Mouse (Mus musculus): Measurements from ENCODE around the gene Ccser1. TPM values are rescaled to one million over a fixed set of nuclear protein-coding genes. Genes with fewer than 3 reads are reported as not detected.

Ccser1 gene
- total RNA-seq, 2 experiments from 2014 or later, result 1.6 to 1.8 TPM

DNA sequence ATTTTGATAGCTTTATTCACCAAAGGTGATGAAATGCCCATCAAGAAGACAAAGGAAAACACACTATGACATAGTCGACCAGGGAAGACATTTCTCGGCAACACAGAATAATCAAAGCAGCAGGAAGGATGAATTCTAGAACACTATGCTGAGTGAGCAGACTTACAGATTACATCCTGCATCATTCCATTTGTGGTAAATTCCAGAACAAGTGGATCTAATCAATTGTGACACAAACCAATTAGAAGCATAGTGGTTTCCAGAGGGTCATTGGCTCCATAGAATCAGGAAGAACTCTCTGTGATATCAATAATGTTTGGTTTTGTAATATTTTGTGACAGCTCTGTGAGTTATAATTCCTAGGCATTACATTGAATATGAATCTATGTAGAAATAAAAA lies 875.2 kb downstream of the Ccser1 start:
- no peak for DNase-seq

DNA sequence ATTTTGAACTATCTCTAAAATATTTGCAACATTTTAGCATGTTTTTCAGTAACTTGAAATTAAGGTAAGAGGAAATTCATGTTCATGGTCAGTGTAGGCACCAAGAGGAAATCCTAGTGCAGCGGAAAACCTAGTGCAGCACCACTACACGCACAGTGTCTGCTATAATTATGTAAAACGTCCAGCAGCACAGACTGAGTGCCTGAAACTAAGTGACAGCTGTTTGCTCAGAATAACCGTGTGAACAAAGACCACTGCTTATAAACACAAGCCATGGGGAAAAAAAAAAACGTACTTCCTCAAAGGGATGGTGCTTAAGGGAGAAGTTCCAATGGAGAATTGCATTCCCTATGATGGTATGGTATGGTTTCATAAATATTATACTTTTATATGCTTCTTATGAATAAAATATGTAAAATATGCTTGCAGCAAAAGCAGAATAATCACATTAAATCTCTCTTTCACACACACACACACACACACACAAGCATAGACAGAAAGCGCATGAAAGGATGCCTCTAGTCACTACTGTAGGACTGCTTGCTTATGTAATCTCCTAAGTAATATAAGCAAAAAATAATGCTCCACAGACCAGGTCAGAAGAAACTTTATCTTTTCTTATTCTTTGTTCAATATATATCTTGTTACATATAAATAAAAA lies 886.4 kb downstream of the Ccser1 start:
- no peak for DNase-seq

DNA sequence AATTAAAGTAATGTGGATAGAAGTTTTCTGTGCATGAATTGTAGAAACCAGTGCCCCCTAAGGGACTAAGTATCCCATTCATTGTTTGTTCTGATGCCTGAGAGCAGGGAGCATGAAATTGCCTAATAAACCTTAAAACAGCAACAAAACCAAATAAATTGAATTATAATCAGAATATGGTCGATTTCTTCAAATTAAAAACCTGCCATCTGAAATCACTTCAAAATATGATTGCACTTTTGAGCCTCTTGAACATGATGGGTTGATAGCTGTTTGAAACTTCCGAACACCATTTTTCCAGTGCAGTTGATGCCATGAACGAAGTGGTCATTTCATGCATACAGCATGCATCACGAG lies 886.9 kb downstream of the Ccser1 start:
- no peak for DNase-seq

DNA sequence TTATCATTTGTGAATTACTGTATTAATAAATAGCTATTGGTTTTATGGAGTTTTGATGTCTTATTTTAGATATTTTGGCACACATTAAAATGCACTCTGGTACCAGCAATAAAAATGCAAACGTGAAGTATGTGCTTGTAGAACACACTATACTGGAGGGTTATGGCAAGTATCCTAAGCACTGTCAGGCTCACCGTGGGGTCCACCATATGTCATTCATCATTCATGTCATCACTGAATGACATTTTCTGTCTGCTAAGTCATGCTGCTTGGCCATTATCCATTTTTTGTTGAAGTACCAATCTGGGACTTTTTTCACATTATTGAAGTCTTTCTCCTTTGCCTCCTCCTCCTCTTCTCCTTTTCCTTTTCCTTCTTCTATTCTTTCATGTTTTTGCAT lies 925.3 kb downstream of the Ccser1 start:
- no peak for DNase-seq

DNA sequence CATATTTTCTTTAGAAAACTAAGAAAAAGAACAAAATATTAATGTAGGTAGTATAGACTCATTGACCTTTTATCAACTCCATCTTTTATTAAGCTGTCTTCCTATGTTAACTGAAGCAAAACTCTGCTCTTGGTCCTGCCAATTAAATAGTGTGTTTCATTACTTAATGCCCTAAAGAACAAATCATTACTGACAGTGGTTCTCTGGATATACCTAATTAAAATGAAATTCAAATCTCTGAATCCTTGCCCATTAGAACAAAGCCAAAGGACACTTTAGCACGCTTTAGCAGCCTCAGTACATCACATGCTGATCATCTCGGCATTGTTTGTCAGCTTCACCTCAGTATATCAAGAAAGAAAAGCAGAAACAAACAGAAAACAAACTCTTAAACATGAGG lies 952.4 kb downstream of the Ccser1 start:
- no peak for DNase-seq

DNA sequence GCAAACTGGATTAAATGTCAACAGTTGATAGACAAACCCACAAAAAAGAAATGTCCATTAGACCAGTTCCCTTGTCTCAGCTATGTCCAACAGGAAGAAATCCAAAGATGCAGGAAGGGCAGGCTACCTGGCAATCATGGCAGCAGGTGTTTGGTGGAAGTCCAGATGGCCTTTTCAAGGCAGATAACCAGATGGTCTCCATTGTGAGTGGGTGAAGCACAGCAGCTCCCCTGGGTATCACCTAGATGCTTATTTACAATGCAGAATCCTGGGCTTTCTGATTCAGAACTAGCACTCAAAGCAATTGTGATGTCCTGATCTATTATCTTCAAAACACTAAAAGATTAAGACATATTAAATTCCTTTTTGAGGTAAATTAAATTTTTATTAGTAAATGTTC lies 980.2 kb downstream of the Ccser1 start:
- no peak for DNase-seq

DNA sequence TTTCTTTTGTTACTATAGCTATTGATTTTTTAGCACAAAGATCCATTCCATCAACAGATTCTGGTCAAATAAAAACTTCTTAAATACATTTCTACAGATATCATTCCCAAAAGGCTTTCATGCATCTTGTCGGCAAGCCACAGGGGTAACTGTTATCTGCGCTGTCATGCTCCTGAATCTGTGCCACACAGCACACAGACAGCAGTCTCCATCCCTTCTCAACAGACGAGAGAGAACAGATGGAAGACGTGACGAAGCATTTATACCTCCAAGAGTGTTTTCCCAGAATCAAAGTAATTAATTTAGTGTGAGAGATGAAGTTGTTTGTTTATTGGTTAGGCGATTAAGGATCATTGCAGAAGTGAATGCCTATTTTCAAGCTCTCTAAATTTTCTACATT lies 982.5 kb downstream of the Ccser1 start:
- no peak for DNase-seq

DNA sequence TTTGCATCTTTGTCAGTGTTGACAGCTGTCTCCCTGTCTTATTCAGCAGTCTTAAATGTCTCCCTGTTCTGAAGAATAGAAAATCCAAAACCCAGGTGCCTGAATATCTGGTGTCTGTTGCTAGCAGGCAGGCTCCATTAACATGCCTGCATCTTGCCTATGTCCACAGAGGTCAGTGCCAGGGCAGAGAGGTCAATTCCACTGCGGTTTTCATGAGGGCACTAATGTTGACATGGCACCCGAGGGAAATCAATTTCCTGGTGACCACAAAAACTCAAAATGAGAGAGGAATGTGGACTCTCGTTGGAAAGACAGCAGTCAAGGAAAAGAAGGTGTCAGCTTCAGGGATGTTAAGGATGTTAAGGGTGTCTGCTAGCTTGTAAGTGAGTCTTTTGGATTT lies 983.7 kb downstream of the Ccser1 start:
- no peak for DNase-seq

DNA sequence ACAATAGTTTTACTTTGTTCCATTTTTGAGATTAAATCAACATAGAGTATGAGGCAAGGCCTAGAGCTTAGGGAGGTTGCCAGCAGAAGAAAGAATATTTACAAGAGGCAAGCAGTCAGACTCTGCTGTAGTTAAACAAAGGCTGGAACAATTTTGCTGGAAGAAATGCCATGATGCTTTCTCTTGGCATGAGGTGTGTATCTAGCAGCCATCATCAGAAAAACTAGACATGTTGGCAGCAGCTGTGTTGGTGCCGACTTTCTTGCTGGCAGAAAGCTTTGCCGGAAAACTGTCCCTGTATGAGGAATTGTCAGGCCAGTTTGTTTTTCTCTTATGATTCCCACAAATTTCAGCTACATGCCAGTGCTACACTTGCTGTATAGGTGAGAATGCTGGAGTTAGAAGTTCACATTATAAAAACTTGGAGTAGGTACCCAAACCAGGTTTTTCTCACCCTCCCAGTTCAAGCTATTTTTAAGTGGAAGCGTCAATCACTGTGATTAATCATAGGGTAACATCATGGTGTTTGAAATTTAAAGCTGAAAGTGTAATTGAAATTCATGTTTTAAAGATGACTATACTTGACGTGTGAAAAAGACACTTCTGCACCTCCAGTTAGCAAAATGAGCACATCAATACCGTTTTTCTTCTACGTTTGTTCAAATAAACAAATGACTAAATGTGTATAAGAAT lies 1016.5 kb downstream of the Ccser1 start:
- DNase-seq, result no peak

DNA sequence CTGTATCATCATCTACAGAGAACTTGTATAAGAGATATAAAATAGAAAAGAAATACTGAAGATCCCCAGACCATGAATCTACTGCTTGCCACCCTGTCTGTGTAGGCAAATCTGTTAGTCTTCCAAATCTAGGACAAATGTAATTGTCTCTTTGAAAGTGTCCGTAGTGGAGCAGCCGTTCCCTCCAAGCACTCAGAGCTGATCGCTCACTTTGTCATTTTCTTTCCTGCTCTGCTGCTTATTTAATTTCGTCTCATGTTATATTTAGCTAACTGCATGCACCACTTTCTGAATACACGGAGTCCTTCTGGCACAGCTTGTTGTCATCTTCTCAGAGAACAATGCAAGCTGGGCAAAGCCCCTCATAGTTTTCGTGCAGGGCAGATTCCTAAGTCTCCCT lies 1018.6 kb downstream of the Ccser1 start:
- DNase-seq, result no peak

DNA sequence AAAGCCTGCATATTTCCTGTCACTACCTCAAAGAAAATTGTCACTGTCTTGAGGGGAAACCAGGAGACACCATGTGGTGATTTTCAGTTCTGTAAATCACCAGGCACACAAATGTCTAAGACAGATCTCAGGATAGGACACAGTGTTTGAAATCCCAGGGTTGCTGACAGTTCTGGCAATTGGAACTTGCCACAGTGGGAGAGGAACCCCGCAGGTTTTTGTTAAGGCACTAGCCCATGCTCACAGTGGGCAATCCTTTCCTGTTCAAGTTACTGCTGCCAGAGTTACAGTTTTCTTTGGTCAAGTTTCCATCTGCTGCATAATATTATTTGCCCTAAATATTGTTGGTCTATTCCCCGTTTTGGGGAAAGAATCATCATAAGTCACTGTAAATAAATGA lies 1024.9 kb downstream of the Ccser1 start:
- DNase-seq, result no peak

DNA sequence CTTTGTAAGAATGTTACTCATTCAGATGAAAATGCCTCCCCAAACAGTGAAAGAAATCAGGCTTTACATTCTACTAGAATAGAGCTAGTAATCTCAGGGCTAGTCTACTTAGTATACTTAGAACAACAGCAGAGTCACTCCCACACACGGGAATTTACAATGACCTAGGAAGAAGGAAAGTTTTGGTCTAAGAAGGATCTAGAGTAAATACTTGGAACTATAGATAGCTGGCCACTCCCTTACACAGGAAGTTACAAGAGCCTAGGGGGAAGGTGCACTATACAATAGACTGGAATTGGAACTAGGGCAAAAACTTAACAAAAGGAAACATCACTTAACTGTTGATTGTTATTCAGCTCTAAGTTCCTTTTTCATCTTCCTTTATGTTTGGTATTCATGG lies 1041.7 kb downstream of the Ccser1 start:
- no peak for DNase-seq

DNA sequence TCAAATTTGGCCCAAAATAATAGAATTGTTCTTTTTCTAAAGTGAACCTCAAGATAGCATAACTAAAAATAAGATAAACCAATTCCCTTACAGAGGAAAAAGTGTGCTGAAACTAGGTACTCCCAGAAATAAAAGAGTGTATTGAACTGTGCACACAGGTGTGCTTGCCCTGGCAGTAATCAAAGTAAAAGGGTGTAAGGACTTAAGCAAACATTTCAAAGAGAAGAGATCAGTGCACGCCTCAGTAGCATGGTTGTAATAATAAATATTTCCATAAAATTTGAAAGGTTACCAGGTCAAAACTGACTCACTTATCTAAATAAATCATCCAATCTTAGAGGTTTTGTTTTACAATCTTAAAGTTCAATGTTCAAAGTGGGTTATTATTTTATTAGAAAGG lies 1083.8 kb downstream of the Ccser1 start:
- DNase-seq, result no peak

DNA sequence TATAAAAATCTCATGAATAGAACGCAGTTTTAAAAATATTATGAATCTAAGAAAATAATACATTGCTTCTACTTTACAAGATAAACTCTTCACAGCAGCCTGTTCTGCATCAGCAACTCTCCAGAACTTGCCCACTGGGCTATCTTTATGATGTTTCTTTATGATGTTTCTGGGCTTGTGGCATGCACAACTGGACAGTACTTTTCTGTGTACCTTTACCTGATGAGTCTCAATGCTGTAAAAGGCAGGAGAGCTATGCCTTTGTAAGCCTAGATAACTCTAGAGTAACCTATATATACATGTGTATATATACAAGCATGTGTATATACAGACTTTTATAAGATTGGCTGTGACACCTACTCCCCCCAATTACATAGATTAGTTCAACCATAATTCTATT lies 1084.4 kb downstream of the Ccser1 start:
- DNase-seq, result no peak

DNA sequence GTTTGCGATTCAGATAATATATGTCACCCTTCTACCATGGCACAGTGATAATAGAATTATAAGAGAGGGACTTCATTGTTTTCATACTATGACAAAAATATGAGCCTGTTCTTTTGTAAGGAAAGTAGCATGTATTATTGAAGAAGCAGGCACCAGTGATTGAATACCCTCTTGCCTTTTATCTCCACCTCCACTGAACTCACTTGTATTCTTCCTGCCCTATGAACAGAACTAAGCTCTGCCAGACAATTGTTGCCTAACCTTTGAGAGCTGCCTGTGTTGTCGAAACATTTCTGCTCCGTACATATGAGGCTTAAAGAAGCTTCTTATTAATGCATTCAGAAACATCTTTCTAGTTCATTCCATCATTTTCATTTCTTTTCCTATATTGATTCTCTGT lies 1101.1 kb downstream of the Ccser1 start:
- DNase-seq, result no peak

DNA sequence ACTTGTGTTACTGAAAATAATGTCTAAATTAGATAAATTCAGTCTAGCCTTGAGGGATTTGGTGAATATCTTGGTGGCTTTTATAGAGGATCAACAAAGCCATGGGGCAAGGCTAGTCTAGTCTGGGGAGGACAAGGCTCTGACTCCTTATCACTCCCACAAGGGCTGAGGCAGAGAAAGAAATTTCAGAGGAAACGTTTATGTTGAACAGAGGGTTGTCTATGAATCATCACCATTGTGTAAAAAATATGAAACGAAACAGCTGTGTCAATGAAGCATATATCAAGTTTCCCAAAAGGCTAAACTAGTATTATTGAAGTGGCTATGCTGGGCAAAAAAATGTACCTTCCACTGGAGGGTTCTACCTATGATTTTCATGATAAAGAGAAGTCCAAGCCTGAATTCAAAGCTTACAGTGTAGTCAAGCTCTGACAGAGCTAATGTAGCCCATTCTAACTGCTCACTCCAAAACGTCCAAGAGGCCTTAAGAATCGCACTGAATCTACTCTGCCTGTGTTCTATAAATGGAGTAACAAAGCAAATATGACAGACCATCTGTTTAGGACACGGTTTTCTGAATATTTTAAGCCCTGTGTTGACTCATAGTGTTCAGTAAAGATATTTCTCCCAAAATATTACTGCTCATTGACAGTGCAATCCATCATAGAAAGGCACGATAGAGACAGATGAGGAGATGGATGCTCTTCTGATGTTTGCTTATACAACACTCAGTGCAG lies 1121.6 kb downstream of the Ccser1 start:
- DNase-seq, result no peak

DNA sequence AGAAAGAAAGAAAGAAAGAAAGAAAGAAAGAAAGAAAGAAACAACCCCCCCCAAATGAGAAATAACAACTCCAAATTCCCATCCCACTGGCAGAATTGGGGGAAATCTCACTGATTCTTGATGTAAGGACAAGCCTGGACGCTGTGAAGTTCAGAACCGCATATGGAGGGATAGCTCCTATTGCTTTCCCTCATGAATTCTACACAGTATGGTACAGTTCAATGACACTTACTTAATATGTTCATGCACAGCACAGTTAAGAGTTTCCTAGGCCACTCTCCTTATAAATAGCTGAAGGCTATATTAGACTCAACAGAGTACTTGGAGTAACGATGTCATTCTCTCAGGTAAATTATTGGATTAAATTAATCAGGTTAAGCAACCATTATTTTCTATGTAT lies 1138.5 kb downstream of the Ccser1 start:
- no peak for DNase-seq

DNA sequence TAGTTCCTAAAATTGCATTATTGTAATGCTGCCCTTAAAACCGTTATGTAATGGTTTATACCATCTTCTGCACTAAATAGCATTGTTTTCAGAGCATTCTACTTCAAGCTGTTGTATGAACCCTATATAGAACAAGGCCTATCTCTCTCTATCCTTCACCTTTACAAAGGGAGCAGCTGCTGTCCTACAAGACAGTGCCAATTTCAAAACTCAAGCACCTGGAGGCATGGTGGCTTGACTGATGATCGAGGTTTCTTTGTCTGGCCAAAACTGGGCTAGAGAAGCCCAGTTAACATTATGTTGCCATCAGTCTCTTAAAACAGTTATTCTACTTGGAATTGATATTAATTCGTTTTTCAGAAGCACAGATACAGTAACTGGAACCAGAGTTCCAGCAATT lies 1160.2 kb downstream of the Ccser1 start:
- no peak for DNase-seq

DNA sequence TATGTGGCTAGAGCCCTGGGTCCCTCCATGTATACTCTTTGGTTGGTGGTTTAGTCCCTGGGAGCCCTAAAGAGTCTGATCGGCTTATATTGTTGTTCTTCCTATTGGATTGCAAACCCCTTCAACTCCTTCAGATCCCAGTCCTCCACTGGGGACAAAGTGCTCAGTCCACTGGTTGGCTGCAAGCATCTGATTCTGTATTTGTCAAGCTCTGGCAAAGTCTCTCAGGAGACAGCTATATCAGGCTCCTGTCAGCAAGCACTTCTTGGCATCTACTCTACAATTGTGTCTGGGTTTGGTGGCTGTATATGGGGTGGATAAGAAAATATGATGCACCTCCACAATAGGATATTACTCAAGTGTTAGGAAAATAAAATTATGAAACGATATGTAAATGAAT lies 1187.7 kb downstream of the Ccser1 start:
- no peak for DNase-seq
